Mouse (Mus musculus) heart, postnatal 0 days (tissue): ENCODE data around the gene Nkx2-3.

ENCODE experiments used
- CTCF ChIP-seq: IDR thresholded peaks from 2 replicates; pipeline ENCODE4 v1.5.1; 2016; ENCODE audit warnings: antibody characterized with exemption, control low read depth, low read depth
- EP300 ChIP-seq: IDR thresholded peaks from 2 replicates; pipeline ENCODE4 v1.6.1; 2016; ENCODE audit warnings: antibody characterized with exemption, low read depth

DNA sequence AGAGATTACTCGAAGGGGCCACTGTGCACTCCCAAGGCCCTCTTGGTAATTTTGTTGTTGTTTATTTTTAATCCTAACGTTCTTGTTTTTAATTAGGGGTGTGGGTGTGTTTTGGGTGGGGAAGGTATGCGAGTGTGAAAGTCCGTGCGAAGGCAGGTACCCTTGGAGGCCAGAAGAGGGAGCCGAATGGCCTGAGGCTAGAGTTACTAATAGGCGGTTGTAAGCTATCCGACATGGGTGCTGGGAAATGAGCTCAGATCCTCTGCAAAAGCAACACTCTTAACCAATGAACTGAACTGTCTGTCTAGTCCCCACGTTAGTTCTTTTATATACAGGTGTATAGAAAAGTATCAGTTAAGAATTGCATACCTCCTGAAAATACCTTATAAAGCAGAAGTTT lies 43.8 kb upstream of the Nkx2-3 start:
- TF ChIP-seq CTCF (no peak), EP300 (no peak)
